Comparison of ENCODE assay signal across 8 mouse cellular contexts in genomic region chr16:5222140-5222539, GRCm38 (mm10). TPM values are rescaled to one million over a fixed set of nuclear protein-coding genes. Genes with fewer than 3 reads are reported as not detected.
A peak's percentile ranks its signal among the peaks of the same experiment; 100 is the strongest.
DNase-seq lines count a peak whose midpoint lies in the region; ATAC-seq and TF ChIP-seq lines count a peak whose summit lies in the region.

Gene AU021092 (minus strand): TSS chr16:5222299.

- no peak within 1 kb of the TSS for H3K27ac ChIP-seq in hindbrain, embryonic 15.5 days (replicated peaks)
- no peak within 1 kb of the TSS for H3K27ac ChIP-seq in hindbrain, embryonic 10.5 days
- H3K27ac ChIP-seq in heart, embryonic 15.5 days = no peak within 1 kb of the TSS
- no peak within 1 kb of the TSS for H3K27ac ChIP-seq in lung, embryonic 14.5 days (ENCODE audit: low read depth)
- no peak within 1 kb of the TSS for H3K27ac ChIP-seq in liver, postnatal 0 days (ENCODE audit: low read depth)

- H3K9me3 ChIP-seq in hindbrain, embryonic 15.5 days = no peaks in the 10 kb centered on the region
- no peaks in the 10 kb centered on the region for H3K9me3 ChIP-seq in hindbrain, embryonic 10.5 days
- H3K9me3 ChIP-seq in heart, embryonic 15.5 days (replicated peaks) = no peaks in the 10 kb centered on the region
- no peaks in the 10 kb centered on the region for H3K9me3 ChIP-seq in lung, embryonic 14.5 days (ENCODE audit: low read depth, low read length)
- no peaks in the 10 kb centered on the region for H3K9me3 ChIP-seq in liver, postnatal 0 days (ENCODE audit: low read length)

- H3K9ac ChIP-seq in hindbrain, embryonic 15.5 days = no peak within 1 kb of the TSS
- H3K9ac ChIP-seq in heart, embryonic 15.5 days = no peak within 1 kb of the TSS
- no peak within 1 kb of the TSS for H3K9ac ChIP-seq in lung, embryonic 14.5 days
- H3K9ac ChIP-seq in liver, postnatal 0 days (replicated peaks) = no peak within 1 kb of the TSS

- no peak for TF ChIP-seq CTCF in lung, embryonic 14.5 days (IDR thresholded peaks at IDR 0.05; ENCODE audit: low read depth)
- TF ChIP-seq CTCF in liver, postnatal 0 days (IDR thresholded peaks at IDR 0.05; ENCODE audit: low read depth) = no peak

- H3K4me3 ChIP-seq in hindbrain, embryonic 15.5 days = no peak within 1 kb of the TSS
- H3K4me3 ChIP-seq in hindbrain, embryonic 10.5 days = no peak within 1 kb of the TSS
- H3K4me3 ChIP-seq in heart, embryonic 15.5 days = no peak within 1 kb of the TSS
- H3K4me3 ChIP-seq in lung, embryonic 14.5 days (ENCODE audit: low read depth, low read length) = no peak within 1 kb of the TSS
- no peak within 1 kb of the TSS for H3K4me3 ChIP-seq in liver, postnatal 0 days (ENCODE audit: low read depth, low read length)

- TF ChIP-seq EP300 in liver, postnatal 0 days (IDR thresholded peaks at IDR 0.05; ENCODE audit: low read depth) = no peak

- H3K27me3 ChIP-seq in hindbrain, embryonic 15.5 days = 0 out of 2 replicates have a peak, but pooled peaks cover 4% of the 10 kb centered on the region
- H3K27me3 ChIP-seq in hindbrain, embryonic 10.5 days (ENCODE audit: insufficient read depth, poor library complexity, severe bottlenecking) = no peaks in the 10 kb centered on the region
- no peaks in the 10 kb centered on the region for H3K27me3 ChIP-seq in heart, embryonic 15.5 days
- H3K27me3 ChIP-seq in lung, embryonic 14.5 days (ENCODE audit: insufficient read depth, low read length) = no peaks in the 10 kb centered on the region
- H3K27me3 ChIP-seq in liver, postnatal 0 days (ENCODE audit: insufficient read depth, low read length) = no peaks in the 10 kb centered on the region

- 74% methylated on average over 6 of the region's 6 CpGs for WGBS in hindbrain, embryonic 15.5 days
- WGBS in hindbrain, embryonic 10.5 days = 73% methylated on average over 6 of the region's 6 CpGs
- WGBS in heart, embryonic 15.5 days = 64% methylated on average over 6 of the region's 6 CpGs
- 56% methylated on average over 6 of the region's 6 CpGs for WGBS in lung, embryonic 14.5 days
- WGBS in liver, postnatal 0 days (ENCODE audit: insufficient replicate concordance) = 52% methylated on average over 6 of the region's 6 CpGs

- H3K4me2 ChIP-seq in hindbrain, embryonic 15.5 days = no peak within 1 kb of the TSS
- H3K4me2 ChIP-seq in heart, embryonic 15.5 days = peak within 1 kb of the TSS; percentile 13; the same call in 1 of the 2 replicates
- H3K4me2 ChIP-seq in lung, embryonic 14.5 days = peak within 1 kb of the TSS; percentile 19; the same call in 1 of the 2 replicates
- H3K4me2 ChIP-seq in liver, postnatal 0 days (ENCODE audit: low read depth, low read length) = no peak within 1 kb of the TSS

- H3K4me1 ChIP-seq in hindbrain, embryonic 15.5 days (replicated peaks) = no peaks in the 10 kb centered on the region
- H3K4me1 ChIP-seq in hindbrain, embryonic 10.5 days (replicated peaks) = no peaks in the 10 kb centered on the region
- peaks cover 4% of the 10 kb centered on the region; the same call in 1 of the 2 replicates for H3K4me1 ChIP-seq in heart, embryonic 15.5 days (replicated peaks)
- no peaks in the 10 kb centered on the region; the same call in 1 of the 2 replicates for H3K4me1 ChIP-seq in lung, embryonic 14.5 days (ENCODE audit: insufficient read depth)
- no peaks in the 10 kb centered on the region for H3K4me1 ChIP-seq in liver, postnatal 0 days (ENCODE audit: insufficient read depth)

- ATAC-seq in hindbrain, embryonic 15.5 days (ENCODE audit: low FRiP score, low read depth) = no peak
- ATAC-seq in heart, embryonic 15.5 days (replicated peaks; ENCODE audit: insufficient number of reproducible peaks, insufficient read depth, low FRiP score, low read depth) = no peak; the same call in 1 of the 2 replicates
- ATAC-seq in lung, embryonic 14.5 days (ENCODE audit: insufficient read depth) = no peak
- no peak for ATAC-seq in liver, postnatal 0 days

- H3K36me3 ChIP-seq in hindbrain, embryonic 15.5 days = no peaks in the 10 kb centered on the region
- no peaks in the 10 kb centered on the region for H3K36me3 ChIP-seq in hindbrain, embryonic 10.5 days
- no peaks in the 10 kb centered on the region for H3K36me3 ChIP-seq in heart, embryonic 15.5 days
- H3K36me3 ChIP-seq in lung, embryonic 14.5 days (ENCODE audit: insufficient read depth) = no peaks in the 10 kb centered on the region
- H3K36me3 ChIP-seq in liver, postnatal 0 days (replicated peaks; ENCODE audit: insufficient read depth, low read length) = no peaks in the 10 kb centered on the region

- DNase-seq in hindbrain, embryonic 10.5 days (ENCODE audit: low spot score) = no peak
- peak; percentile 43 to 65 for DNase-seq in adrenal gland, adult (ENCODE audit: inconsistent age in 2 of 2, low spot score in 1 of 2)
- peak; percentile 5 for DNase-seq in lung, embryonic 14.5 days
- no peak for DNase-seq in thymus, postnatal 0 days (ENCODE audit: low spot score)
- DNase-seq in liver, postnatal 0 days = no peak
- DNase-seq in thymus, postnatal 4 days = no peak

RNA-seq across cellular contexts. Expression of gene AU021092, which starts in this region (rescaled TPM):
- 15.6 and 16.9 TPM in 2 replicates for polyA plus RNA-seq in hindbrain, embryonic 15.5 days (2015; fragmentation: Nextera tagmentation; extraction: Ambion mirVana)
- polyA plus RNA-seq in hindbrain, embryonic 10.5 days (2016; fragmentation: Nextera tagmentation; extraction: Ambion mirVana) = 1.8 and 3.2 TPM in 2 replicates
- 6.3 and 8.9 TPM in 2 replicates for polyA plus RNA-seq in heart, embryonic 15.5 days (2015; fragmentation: Nextera tagmentation; extraction: Ambion mirVana)
- 3.4 and 4.5 TPM in 2 replicates for polyA plus RNA-seq in lung, embryonic 14.5 days (2014; fragmentation: Nextera tagmentation; extraction: Ambion mirVana)
- 1.0 and 1.1 TPM in 2 replicates for polyA plus RNA-seq in thymus, postnatal 0 days (2015; fragmentation: Nextera tagmentation; extraction: Ambion mirVana)
- polyA plus RNA-seq in liver, postnatal 0 days (2015; fragmentation: Nextera tagmentation; extraction: Ambion mirVana) = 1.8 and 2.4 TPM in 2 replicates

Comparison
In these comparisons a context has a peak if more than half of its experiments do, and no peak if none do; other contexts are left out.
1. H3K4me2 ChIP-seq: peak in heart, embryonic 15.5 days (single experiment) and lung, embryonic 14.5 days (single experiment); none in hindbrain, embryonic 15.5 days (single experiment) and liver, postnatal 0 days (single experiment).
2. DNase-seq: peak in adrenal gland, adult (2 of 2) and lung, embryonic 14.5 days (single experiment); none in hindbrain, embryonic 10.5 days (single experiment), thymus, postnatal 0 days (single experiment), liver, postnatal 0 days (single experiment) and thymus, postnatal 4 days (single experiment).